Mouse (Mus musculus): ENCODE results near the gene Bloc1s6.

Gene Bloc1s6

GRCm38 (mm10) chr2:122737894-122738830 is at the start of gene Bloc1s6:
Gene Bloc1s6 (plus strand): TSS chr2:122738503.
- DNase-seq, result peak; percentile 92 to 93

GRCm38 (mm10) chr2:122697526-122697925 is 40.8 kb upstream of the Bloc1s6 start:
- DNase-seq, result no peak

DNA sequence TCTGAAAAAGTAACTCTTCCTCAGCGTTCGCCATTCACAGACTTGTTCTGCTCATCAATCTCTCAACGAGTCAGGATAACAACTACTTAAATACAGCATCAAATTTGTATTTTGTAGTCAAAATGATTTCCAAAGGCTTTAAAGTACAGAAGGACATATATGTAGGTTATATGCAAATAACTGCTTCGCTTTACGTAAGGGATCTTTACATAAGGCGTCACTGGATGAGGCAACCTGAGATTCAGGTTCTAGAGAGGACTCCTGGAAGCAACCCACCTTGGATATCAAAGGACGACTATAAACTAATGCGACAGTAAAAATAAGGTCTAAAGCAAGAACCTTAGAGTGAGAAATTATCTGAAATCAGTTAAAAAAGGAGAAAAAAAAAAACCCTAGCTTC is 37.3 kb upstream of the Bloc1s6 start:
- DNase-seq, result no peak

DNA sequence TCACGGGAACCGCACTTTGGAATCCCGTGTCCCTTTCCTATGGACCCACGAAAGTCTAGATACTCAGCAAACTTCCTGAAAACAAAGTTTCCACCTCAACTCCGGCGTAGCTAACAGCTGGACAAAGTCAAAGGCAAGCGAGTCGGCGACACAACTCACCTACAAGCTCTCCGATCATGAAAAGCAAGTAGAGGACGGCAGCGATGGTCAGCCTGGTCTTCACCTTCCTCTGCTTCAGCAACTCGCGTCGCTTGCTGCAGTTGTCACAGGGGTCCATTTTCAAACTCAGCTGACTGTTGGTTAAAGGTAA is 36.5 kb upstream of the Bloc1s6 start:
- peak in 1 of 2 experiments; percentile 53 for DNase-seq

DNA sequence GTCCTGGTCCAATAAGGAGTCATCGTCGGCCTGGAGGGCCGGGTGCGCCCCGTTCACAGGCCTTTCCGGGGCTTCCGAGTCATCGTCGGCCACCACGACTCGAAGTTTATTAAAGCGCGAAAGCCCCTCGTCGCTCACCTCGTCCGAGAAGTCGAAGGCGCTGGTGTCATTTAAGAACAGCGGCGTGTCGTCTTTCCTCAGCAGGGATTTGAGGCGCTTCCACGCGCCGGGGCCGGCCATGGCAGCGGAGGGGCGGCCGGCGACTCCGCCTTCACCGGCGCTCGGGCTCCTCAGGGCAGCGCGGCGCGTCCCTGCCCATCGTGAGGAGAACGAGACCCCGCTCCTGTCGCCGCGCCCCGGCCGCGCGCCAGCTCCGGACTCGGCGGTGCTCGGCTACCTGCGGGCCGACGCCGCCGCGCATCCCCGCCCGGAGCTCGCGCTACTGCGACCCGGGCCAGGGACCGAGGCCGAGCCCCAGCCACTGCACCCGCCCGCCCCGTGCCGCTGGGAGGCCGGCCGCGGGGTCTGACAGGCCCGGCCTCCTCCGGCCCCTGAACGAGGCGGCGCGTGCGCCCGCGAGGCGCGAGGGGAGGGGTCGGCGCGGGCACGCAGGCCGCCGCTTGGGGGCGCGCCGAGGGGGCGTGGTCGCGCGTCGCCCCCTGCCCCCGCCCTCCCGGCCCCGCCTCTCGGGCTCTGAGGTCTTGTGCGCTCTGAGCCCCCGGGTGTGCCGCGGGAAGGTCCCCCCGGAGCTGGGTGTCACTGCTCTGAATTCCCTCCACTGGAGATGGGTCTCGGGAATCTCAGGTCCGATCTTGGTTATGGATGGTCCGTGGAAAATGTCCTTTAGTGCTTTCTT is 35.9 kb upstream of the Bloc1s6 start, which contains the start of gene Slc30a4:
Gene Slc30a4 (minus strand): TSS at position 483 of the 856 bp plus-strand sequence.
- peak; percentile 75 to 89 for DNase-seq

DNA sequence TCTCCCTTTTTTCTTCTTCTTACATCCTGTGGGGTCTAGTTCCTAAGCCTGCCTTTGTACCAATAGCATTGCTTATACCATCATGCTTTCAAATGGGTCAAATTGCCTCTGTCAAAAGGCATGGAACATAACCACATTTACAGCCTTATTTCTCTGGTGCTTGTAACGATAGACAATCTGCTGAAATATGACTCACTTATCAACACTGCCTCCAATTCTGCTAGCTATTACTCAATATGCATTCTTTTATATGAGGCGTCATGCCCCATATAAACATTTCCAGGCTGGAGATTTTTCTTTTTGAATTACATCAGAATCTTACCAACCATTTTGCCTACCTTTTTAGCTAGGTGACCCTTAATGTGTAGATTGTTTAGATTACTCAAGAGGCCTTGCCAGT is 33.7 kb upstream of the Bloc1s6 start:
- no peak for DNase-seq

GRCm38 (mm10) chr2:122708080-122708479 is 30.2 kb upstream of the Bloc1s6 start:
- DNase-seq, result no peak

- DNase-seq, result no peak
Observed at GRCm38 (mm10) chr2:122709156-122709555, 29.1 kb upstream of the Bloc1s6 start.

DNA sequence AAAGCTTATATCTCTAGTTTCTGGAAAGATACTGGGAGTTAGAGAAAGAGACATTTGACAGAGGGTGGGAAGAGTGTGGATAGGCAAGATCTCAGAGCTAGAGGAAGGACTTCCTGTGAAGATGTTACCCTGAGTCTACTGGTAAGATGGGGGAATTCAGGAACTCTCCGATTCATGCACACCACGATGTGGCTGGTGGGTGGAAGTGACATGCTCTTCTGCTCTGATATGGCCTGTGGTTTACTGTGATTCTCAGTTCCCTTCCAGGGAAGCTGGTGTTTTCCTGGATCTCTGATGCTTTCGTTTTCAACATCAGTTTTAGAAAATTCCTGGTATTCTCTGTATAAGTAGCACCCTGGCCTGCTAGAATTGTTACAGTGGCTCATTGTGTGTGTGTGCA is 26.4 kb upstream of the Bloc1s6 start:
- DNase-seq, result no peak

DNA sequence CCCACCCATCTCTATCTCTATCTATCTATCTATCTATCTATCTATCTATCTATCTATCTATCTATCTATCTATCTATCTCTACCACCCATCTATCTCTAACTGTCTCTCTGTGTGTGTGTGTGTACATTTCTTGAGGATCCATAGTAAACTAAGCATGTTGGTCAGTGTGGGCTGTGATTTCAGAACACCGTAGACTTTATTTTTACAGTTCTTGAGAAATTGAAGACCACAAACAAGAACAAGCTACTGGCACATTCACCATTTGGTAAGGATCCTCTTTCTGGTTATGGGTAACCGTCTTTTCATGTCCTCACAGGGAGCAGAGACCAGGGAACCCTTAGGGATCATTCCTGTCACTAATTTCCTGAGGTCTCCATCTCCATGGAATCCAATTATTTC is 25.5 kb upstream of the Bloc1s6 start:
- DNase-seq, result no peak

DNA sequence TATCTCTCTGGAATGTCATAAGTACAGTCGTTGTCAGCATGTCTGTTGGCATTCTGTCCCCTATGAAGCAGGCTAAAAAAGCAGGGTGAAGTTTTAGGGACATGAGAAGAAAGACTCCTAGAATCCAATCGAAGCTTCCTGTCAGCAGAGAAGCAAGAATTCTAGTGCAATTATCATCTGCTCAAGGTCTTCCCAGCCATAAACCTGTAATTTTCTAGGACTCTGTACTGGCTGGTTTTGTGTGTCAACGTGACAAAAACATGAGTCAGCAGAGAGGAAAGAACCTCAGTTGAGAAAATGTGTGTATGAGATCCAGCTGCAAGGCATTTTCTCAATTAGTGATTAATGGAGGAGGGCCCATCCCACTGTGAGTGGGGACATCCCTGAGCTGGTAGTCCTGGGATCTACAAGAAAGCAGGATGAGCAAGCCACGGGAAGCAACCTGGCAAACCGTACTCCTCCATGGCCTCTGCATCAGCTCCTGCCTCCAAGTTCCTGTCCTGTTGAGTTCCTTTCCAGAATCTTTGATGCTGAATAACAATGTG is 23.1 kb upstream of the Bloc1s6 start:
- no peak for DNase-seq

DNA sequence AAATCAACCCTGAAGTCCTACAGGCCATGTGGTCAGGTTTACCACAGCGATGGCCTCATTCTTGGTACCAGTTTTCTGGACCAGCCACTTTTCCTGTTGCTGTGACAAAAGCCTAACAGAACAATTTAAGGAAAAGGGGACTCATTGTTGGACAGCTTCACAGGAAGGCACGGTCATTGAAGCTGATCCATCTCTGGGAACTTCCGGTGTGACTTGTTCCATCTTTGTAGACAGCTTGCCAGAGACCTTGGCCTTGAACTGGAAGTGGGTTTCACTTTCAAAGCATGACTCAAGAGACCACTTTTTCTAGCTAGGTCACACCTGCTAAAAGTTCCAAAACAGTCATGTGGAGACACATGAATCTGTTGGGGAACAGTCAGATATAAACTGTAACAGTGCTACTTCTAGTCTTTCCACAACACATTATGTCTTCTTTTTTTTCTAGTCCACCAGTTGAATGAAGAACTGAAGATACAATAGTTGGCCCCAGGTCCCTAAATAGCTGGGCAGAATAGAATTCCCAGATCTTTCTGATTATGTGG is 21.9 kb upstream of the Bloc1s6 start:
- no peak for DNase-seq

GRCm38 (mm10) chr2:122719232-122719631 is 19.1 kb upstream of the Bloc1s6 start:
- DNase-seq, result no peak

DNA sequence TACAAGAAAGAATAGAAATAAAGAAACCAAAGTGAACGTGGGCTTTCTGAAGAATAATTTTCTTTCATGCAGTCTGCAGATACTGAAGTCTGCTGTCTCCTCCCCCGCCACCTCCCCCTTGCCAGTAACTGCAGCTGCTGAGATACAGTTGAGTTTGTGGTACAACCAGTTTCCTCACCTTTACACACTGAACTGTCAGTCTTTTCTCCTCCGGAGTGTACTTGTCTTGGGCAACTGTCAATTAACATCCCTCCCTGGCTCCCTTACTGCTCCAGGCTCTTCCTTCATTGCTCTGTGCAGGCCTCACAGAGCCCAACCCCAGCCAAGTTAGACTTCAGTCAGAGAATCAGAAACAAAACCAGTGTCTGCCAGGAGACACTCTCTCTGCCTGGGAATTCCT is 17.7 kb upstream of the Bloc1s6 start:
- no peak for DNase-seq

- DNase-seq, result peak; percentile 19 to 79
Observed at GRCm38 (mm10) chr2:122725604-122726003, 12.7 kb upstream of the Bloc1s6 start.

DNA sequence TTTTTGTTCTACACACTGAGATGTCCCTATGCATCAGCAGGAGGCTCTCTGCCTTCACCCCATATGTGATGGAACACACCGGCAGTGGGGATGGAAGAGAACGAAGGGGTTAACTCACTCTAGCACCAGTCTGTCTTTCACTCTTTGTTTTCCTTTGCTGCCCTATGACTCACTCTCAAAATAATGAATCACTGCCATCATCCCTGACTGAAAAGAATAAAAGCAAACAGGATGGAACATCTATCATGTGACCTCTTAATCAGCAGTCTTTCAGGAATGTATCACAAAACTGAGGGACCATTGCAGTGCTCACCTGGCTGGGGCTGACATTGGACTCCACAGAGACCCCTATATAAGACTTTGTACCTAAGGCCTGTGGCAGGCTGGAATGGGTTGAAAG is 6.8 kb upstream of the Bloc1s6 start:
- no peak for DNase-seq

- DNase-seq, result no peak
Observed at GRCm38 (mm10) chr2:122739023-122739422, 720 bp downstream of the Bloc1s6 start.

DNA sequence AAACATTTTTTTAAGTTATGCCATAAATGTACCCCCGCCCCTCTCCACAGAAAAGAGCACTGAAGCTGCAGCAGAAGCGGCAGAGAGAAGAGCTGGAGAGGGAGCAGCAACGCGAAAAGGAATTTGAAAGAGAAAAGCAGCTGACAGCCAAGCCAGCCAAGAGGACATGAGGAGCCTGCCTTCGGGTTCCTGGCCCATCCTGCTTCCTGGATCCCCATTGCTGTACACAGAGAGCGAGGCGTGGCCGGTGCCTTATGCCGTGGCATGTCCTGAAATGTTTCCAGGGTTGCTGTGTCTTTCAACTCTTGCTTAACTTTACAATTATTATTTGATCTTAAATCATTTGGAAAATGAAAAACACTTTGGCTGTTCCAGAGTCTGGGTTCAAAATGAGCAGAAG is 8.2 kb downstream of the Bloc1s6 start:
- DNase-seq, result peak; percentile 17 to 43

DNA sequence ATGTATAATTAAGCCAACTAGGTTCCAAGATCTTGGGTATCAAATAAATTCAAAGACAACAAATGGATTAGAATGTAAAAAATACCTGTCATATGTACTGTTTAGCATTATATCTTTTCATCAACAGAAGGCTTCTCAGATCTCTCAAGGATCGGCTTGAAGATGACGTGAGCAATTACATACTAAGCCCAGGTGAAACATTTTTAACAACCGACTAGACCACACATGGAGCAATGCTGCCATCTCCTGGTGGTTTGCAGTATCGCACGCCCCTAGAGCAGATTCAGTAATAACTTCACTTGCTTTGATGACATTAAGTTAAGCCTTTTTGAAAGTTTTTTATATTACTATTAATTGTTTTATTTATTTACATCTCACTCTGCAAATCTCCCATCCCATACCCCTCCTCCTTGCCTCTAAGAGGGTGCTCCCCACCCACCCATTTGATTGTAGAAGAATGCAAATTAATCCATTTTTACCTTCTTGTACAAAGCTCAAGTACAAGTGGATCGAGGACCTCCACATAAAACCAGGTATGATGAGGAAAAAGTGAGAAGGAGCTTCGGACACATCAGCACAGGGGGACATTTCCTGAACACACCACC is 15.5 kb downstream of the Bloc1s6 start:
- DNase-seq, result peak; percentile 42 to 78

- no peak for DNase-seq
Observed at GRCm38 (mm10) chr2:122759791-122760190, 21.5 kb downstream of the Bloc1s6 start.

GRCm38 (mm10) chr2:122762991-122763390 is 24.7 kb downstream of the Bloc1s6 start:
- DNase-seq, result no peak

GRCm38 (mm10) chr2:122764526-122764925 is 26.2 kb downstream of the Bloc1s6 start:
- DNase-seq, result peak; percentile 29 to 33
